Mouse (Mus musculus) bone marrow, adult 2 months (tissue): ENCODE results near the gene Ttc8.

ENCODE experiments used
- CTCF ChIP-seq: fragments of 200-500 bp; IDR thresholded peaks from 2 replicates; pipeline ENCODE4 v1.5.1; 2011; ENCODE audit warnings: low read length, control low read depth; ENCODE audit not compliant: control insufficient read depth, insufficient read depth
- POLR2A ChIP-seq: fragments of 200-500 bp; IDR thresholded peaks from 2 replicates; pipeline ENCODE4 v1.6.1; 2011; ENCODE audit warnings: low read depth, mild to moderate bottlenecking, control low read depth, low read length, borderline replicate concordance; ENCODE audit not compliant: control insufficient read depth

GRCm38 (mm10) chr12:99028665-99029064 lies 108.3 kb downstream of the Ttc8 start:
- TF ChIP-seq CTCF (no peak), POLR2A (no peak)
